Mouse (Mus musculus) cerebellum, adult 2 months (tissue): ENCODE measurements at regions not wholly inside any gene's neighbourhood (a gene's known extent, or its start where the extent isn't known, plus 50 kb on each side); places are given as distances from the start of the nearest gene placed in this dataset.

Experiments used
- CTCF ChIP-seq: fragments of 200-500 bp; IDR thresholded peaks from 2 replicates; pipeline ENCODE4 v1.5.1; 2011; ENCODE audit warnings: low read depth, mild to moderate bottlenecking, control low read depth, low read length, moderate library complexity, borderline replicate concordance; ENCODE audit not compliant: insufficient read depth
- POLR2A ChIP-seq: fragments of 200-500 bp; IDR thresholded peaks from 2 replicates; pipeline ENCODE4 v1.6.1; 2011; ENCODE audit warnings: low read length, control low read depth, borderline replicate concordance; ENCODE audit not compliant: insufficient read depth

DNA sequence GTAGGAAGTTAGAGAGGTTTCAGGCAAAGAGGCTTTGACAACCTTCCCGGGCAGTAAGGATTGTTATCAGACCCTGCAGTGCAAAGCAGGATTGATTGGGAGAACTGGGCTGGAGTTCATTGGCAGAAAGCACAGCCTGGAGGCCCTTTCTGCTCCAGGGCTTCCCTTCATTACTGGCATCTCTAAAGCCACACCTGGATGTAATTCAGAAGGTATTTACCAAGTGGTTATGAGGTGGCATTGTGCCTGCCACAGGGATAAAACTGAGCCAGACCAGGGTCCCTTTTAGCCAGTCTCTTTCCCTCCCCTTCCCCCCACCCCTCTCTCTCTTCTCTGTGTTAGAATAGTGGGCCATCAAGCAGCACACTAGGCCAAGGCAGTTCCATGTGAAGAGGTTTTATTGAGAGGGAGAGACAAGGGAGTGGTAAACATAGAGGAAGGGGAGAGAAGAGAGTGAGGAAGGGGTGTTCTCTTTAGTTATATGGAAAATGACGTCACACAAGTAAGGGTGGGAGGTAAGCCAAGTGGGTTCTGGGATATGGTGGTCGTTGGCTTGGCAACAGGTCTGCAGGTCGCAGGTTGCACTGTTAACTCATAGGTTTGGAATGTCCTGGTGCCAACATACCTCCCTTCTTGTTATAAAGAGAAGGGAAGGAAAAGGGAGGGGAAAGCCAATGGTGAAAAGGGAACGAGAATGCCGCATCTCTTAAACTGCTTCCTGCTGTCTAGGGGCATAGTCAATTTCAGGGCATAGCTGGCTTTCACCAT is 99.4 kb downstream of the Tmem17 start:
- TF ChIP-seq CTCF, result no peak
- TF ChIP-seq POLR2A, result no peak
